ENCODE assay signal across 19 mouse cellular contexts in genomic region chr1:79752714-79753340, GRCm38 (mm10).
"Had no signal": no experiment of that assay in that cellular context is flagged by ENCODE, and none has a peak within 500 bp of the region (broad histone marks: within the 10 kb centered on the region; RNA-seq: fewer than 3 reads in every experiment).

No protein-coding gene starts in this region.

- H3K4me3 ChIP-seq: kidney, embryonic 15.5 days; limb, embryonic 12.5 days; limb, embryonic 15.5 days; lung, embryonic 15.5 days; midbrain, embryonic 12.5 days; midbrain, embryonic 15.5 days; neural tube, embryonic 13.5 days; stomach, embryonic 15.5 days had no signal

- H3K27ac ChIP-seq: limb, embryonic 12.5 days; limb, embryonic 15.5 days; liver, embryonic 14.5 days; macrophage; midbrain, embryonic 12.5 days; midbrain, embryonic 15.5 days; neural tube, embryonic 13.5 days; stomach, embryonic 15.5 days had no signal

- H3K36me3 ChIP-seq: limb, embryonic 12.5 days; lung, embryonic 15.5 days; stomach, embryonic 15.5 days had no signal

- H3K9ac ChIP-seq: kidney, embryonic 15.5 days; limb, embryonic 12.5 days; limb, embryonic 15.5 days; liver, embryonic 14.5 days; lung, embryonic 15.5 days; midbrain, embryonic 12.5 days; midbrain, embryonic 15.5 days; neural tube, embryonic 13.5 days; stomach, embryonic 15.5 days had no signal

- H3K27me3 ChIP-seq: kidney, embryonic 15.5 days; limb, embryonic 12.5 days; limb, embryonic 15.5 days; lung, embryonic 15.5 days; midbrain, embryonic 12.5 days; midbrain, embryonic 15.5 days; neural tube, embryonic 13.5 days; stomach, embryonic 15.5 days had no signal

- DNase-seq: kidney, adult 8-10 months; kidney, postnatal 10 days; kidney, postnatal 4 days; left cerebral cortex, postnatal 4 days; lung, adult 18-20 months; lung, postnatal 14 days; retina, postnatal 1 day; right cerebral cortex, postnatal 25 days; thymus, postnatal 25 days had no signal

- H3K4me1 ChIP-seq: midbrain, embryonic 12.5 days; stomach, embryonic 15.5 days had no signal
